Mouse (Mus musculus) kidney, postnatal 36 days (tissue): ENCODE data around the gene Zfp316.

ENCODE experiments used
- DNase-seq, 2 experiments: peaks; one replicate each; pipeline ENCODE4 v3.0.0; 2021 to 2022; ENCODE audit warnings: mixed read lengths in 2 of 2

Gene Zfp316

DNA sequence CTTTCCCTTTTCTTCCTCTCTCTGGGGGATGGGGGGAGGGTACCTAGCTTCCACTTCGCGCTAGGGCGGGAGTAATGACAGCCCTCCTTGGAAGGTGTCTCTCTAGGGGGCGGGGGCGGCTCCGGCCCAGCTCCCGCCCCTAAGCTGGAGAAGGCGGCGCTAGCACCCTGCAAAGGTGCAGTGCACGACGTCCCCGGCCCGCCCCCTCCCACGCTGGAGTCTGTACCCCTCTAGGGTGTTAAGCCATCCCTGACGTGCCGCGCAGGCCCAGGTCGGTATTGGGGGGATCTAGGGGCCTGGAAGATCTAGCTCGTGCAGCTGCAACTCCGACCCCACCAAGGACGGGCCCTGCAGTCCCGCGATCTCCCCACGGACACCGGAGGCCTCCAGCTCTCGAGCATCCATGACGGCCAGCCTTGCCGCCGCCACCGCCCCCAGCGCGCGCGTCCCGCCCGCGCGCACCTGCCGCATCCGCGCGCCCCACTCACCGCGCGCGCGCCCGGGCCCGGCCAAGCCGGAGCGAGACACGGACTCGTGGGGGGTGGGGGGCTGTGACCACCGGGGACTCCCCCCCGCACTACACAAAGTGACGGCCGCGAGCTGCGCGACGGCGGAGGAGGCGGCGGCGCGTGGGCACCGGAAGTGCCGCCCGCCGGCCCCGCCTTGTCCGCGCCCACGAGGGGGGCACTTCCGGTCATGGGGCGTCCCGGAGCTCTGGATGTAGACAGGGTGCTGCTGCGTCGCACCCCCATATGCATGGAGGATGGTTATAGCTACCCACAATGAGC lies at the start of gene Zfp316:
Zfp316 (minus strand) TSS at position 660 of the 788 bp plus-strand sequence.
- DNase-seq, result peak; percentile 67 to 87

DNA sequence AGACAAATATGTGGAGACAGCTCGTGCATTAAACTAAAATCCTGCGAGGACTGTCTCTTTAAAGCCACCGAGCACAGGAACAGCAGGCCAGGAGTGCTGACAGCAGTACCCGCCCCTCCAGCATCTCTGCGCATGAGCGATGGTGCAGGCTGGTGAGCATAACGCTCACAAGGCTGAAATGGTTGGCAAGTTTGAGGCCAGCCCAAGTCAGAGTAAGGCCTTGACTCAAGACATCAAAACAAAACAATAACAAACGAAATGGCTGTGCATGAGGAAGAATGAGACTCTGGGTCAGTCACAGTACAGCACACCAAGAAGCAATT lies 47.4 kb upstream of the Zfp316 start:
- DNase-seq, result peak; percentile 56 to 70

GRCm38 (mm10) chr5:143316605-143317287 lies 46.9 kb upstream of the Zfp316 start:
- no peak for DNase-seq

DNA sequence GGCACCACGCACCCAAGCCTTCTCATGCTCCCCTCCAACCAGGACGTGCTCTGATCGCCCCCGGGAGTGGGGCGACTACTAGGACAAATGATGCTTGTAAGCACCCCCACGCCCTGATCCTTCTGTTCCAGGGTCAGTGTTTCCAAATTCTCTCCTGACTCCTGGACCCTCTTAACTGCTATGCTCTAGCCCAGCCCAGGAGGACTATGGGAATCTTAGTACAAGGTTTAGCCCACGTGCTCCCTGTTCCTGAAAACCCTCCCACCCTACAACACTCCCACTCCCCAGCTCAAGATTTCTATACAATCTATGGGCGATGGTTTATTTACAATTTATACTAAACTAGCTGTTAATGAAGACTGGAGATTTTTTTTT lies 45.7 kb upstream of the Zfp316 start:
- no peak for DNase-seq

- DNase-seq, result peak; percentile 86 to 97
Observed at GRCm38 (mm10) chr5:143314730-143315513, 45.1 kb upstream of the Zfp316 start, which contains the start of gene E130309D02Rik. E130309D02Rik (minus strand) TSS chr5:143315360.

- DNase-seq, result no peak
Observed at GRCm38 (mm10) chr5:143314183-143314729, 44.4 kb upstream of the Zfp316 start.

- DNase-seq, result peak; percentile 84 to 92
Observed at GRCm38 (mm10) chr5:143311886-143312285, 42.1 kb upstream of the Zfp316 start.

- DNase-seq, result no peak
Observed at GRCm38 (mm10) chr5:143309916-143310315, 40.1 kb upstream of the Zfp316 start.

DNA sequence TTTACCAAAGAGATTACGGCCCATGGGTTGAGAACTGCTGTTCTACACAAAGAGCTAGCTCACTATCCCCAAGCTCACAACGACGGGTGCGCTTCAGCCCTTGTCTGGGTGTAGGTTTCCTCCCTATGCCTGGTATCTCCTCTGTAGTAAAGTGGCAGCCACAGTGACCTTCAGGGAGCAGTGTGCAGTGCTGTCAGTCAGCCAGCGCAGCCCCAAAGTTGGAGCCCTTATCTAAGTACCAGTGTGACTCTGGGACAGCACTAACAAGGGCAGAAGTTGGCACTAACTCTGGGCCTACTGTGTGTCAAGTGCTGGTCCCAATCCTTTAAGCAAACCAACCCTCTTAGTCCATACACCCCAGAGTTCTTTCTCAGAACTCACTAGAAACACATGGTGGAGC lies 39.0 kb upstream of the Zfp316 start:
- DNase-seq, result no peak

- DNase-seq, result peak; percentile 42 to 48
Observed at GRCm38 (mm10) chr5:143304251-143304650, 34.4 kb upstream of the Zfp316 start.

DNA sequence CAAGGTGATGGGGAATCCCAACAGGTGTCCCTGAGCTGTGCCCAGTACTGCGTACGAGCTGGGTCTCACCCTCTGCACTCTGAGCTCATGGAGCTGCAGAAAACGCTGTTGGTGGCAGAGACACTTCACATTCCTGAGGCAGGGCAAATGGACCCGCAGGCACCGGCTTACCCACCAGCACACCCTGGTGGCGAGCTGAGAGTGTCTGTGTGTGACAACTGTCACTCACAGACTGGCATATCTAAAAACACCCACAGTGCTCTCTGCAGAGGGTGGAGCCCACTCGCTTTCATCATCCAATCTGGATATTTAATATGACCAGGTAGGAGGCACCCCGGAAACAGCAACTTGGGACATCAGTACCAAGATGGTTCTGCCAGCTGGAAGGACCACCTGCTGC lies 31.5 kb upstream of the Zfp316 start:
- peak in 1 of 2 experiments; percentile 64 for DNase-seq

GRCm38 (mm10) chr5:143299686-143300085 lies 29.9 kb upstream of the Zfp316 start:
- peak; percentile 43 to 82 for DNase-seq

DNA sequence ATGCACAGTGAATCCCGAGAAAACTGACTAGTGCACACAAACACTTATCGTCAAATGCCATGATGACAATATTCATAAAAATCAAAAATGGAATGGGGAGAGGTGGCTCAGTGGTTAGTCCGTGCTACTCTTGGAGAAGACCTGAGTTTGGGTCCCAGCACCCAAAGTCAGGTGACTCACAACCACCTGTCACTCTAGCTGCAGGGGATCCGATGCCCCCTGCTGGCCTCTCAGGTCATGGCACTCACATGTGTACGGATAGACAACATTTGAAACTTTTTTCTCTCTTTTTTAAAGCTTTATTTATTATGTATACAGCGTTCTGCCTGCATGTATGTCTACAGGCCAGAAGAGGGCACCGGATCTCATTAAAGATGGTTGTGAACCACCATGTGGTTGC lies 28.6 kb upstream of the Zfp316 start:
- DNase-seq, result no peak

DNA sequence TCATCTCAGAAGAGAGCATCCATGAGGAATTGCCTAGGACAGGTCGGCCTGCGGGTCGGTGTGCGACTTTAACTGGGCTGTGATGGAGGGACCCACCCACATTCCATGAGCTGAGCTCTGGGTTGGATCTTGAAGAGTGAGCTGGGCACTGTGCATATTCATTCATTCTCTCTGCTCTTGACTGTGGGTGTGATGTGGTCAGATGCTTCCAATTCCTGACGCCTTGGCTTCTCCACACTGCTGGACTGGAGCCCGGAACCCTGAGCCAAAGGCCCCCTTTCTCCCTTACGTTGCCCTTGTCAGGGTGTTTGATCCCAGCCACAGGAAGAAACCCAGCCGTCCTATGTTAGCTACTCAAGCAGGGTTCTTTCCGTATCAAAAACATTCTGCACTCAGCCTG lies 28.2 kb upstream of the Zfp316 start:
- DNase-seq, result no peak

DNA sequence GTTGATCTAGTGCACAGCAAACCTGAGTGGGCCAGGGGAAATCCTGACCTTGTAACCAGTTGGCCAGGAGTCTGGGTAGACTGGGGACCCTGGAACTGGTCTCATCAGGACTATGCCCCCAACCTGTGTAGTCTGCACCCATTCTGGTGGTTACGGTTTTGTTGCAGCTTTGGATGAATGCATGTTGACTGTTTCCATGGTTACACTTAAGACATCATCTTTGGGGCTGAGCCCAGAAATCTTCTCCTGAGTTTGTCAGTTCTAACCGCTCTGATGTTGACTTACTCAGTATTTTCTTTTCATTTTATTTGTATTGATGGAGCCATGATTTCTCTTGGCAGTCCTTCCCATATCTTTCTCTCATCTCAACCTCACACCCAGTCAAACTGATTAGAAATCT lies 25.5 kb upstream of the Zfp316 start:
- no peak for DNase-seq

- no peak for DNase-seq
Observed at GRCm38 (mm10) chr5:143294862-143295261, 25.0 kb upstream of the Zfp316 start.

DNA sequence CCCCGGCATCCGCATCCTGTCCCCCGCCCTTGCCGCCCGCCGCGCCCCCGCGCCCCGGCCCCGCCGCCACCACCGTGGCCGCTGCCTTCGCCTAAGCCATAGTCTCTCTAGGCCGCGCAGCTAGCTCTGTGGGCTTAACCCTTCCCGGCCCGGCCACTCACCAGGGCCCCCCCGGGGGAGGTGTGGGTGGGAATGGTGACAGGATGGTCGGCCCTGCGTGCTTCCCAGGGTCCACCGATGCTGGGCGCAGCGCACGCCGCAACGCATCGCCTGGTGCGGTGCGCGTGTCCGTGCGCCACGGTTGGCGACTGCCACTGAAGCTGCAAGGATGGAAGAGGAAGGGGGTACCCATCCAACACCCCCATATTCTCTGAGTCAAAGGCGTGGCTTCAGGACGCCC lies 23.6 kb upstream of the Zfp316 start, which contains the start of gene Zfp853:
Zfp853 (minus strand) TSS at position 220 of the 400 bp plus-strand sequence.
- DNase-seq, result no peak

GRCm38 (mm10) chr5:143292879-143293278 lies 23.1 kb upstream of the Zfp316 start:
- DNase-seq, result no peak

GRCm38 (mm10) chr5:143289299-143289698 lies 19.5 kb upstream of the Zfp316 start:
- DNase-seq, result no peak

DNA sequence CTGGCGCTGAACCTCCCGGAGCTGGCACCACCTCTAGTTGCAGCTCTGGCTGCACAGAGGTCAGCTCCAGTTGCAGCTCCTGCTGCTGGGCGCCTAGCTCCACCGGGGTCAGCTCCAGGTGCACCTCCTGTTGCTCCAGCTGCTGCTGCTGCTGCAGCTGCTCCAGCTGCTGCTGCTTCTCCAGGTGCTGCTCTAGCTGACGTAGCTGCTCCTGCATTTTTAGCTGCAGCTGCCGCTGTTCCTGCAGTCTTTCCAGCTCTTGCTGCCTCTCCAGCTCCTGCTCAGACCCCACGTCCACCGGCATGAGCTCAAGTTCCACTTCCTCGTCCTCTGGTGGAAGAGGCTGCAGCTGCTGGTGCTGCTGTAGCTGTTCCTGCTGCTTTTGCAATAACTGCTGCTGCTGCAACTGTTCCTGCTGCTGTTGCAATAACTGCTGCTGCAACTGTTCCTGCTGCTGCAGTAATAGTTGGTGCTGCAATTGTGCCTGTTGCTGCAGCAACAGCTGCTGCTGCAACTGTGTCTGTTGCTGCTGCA lies 18.6 kb upstream of the Zfp316 start:
- no peak for DNase-seq

GRCm38 (mm10) chr5:143287774-143288328 lies 18.0 kb upstream of the Zfp316 start:
- DNase-seq, result peak in 1 of 2 experiments; percentile 29

DNA sequence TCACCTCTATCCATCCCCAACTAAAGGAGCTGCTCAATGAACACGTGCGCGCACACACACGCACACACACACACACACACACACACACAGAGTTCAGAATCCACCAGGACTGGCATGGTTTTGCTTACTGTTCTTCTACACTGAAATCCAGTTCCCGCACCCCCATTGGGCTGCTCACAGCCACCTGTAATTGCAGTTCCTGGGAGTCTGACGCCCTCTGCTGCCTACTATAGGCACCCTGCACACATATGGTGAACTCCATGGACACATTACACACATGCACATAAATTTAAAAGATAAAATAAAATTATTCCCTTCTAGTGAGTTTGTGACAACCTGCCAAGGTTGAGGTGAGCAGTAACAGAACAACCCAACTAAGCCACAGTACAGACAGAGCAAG lies 14.9 kb upstream of the Zfp316 start:
- DNase-seq, result peak in 1 of 2 experiments; percentile 40
